Mouse (Mus musculus) left cerebral cortex, postnatal 14 days (tissue): Measurements from ENCODE around the gene Mn1. TPM values are rescaled to one million over a fixed set of nuclear protein-coding genes. Genes with fewer than 3 reads are reported as not detected.

Source experiments
- DNase-seq, 2 experiments: peaks; one replicate each; pipeline ENCODE4 v3.0.0; 2021 to 2022; ENCODE audit warnings: low spot score in 2 of 2, mixed read lengths in 1 of 2
- intact Hi-C: fragments of 180-260 bp; cut with DNase I; formaldehyde crosslinking; loops from one replicate; pipeline ENCODE4 v1.15.1; 2025
- total RNA-seq, 2 experiments: library from RNA; stranded (reverse); gene quantifications; 2 replicates each; pipeline ENCODE4 v1.2.3; 2021

Mn1 gene
- total RNA-seq, 2 experiments from 2014 or later, result 62.1 to 66.1 TPM

- intact Hi-C loops, result loop anchor here (5.0 kb wide), 1 partner anchor 159 kb away; no protein-coding TSS in a partner anchor
- no peak for DNase-seq
Measured at GRCm38 (mm10) chr5:111423011-111423410, 5.8 kb downstream of the Mn1 start.

- intact Hi-C loops, result loop anchor here (5.0 kb wide), 1 partner anchor 159 kb away; no protein-coding TSS in a partner anchor
- DNase-seq, result no peak
Measured at GRCm38 (mm10) chr5:111423616-111424015, 6.5 kb downstream of the Mn1 start.

- DNase-seq, result no peak
- intact Hi-C loops, result loop anchor here (5.0 kb wide), 1 partner anchor 86 kb away; no protein-coding TSS in a partner anchor
Measured at GRCm38 (mm10) chr5:111425813-111426212, 8.7 kb downstream of the Mn1 start.

DNA sequence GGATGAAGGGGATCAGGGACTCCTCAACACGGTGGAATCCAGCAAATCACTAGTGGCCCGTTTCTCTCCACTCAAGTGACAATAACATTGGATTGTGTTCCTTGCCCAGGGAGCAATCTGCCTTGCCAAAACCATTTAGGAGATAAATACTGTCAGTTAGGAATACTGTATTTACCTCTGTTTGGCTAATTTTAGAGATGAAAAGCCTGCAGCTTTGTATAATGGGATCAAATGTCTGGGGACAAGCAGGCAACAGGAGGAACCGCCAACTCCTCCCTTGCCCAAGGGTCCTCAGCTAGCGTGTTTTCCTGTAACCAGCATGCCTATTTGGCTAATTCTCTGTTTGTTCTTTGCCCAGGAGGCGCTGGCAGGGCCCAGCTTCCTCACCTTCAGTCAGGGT lies 9.1 kb downstream of the Mn1 start:
- intact Hi-C loops, result loop anchor here (5.0 kb wide), 1 partner anchor 86 kb away; no protein-coding TSS in a partner anchor
- no peak for DNase-seq

- intact Hi-C loops, result loop anchor here (5.0 kb wide), 1 partner anchor 83 kb away; no protein-coding TSS in a partner anchor
Measured at GRCm38 (mm10) chr5:111428882-111429281, 11.7 kb downstream of the Mn1 start.

DNA sequence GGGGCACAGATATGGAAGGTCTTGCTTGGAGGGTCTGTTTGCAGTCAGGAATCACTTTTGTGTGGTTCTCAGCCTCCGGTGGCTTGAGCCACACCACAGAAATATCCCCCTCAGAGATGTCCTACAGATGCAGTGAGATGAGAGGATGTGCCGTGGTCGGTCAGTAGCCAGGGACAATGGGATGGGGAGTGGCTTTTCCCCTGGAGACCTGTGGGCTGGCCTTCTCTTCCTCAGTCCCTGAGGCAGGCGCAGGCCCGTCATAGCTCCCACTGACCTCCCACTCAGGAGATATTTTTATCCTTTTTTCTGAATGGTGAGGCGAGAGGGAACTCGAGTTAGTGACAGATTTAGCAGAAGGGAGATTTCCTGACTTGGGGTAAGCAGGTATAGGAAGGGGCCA lies 12.6 kb downstream of the Mn1 start:
- intact Hi-C loops, result loop anchor here (5.0 kb wide), 1 partner anchor 83 kb away; no protein-coding TSS in a partner anchor
- no peak for DNase-seq

More at GRCm38 (mm10) chr5:111428882-111429281, 11.7 kb downstream of the Mn1 start:
- no peak for DNase-seq

GRCm38 (mm10) chr5:111431007-111431730 lies 14.0 kb downstream of the Mn1 start:
- intact Hi-C loops, result no loop called here
- no peak for DNase-seq

DNA sequence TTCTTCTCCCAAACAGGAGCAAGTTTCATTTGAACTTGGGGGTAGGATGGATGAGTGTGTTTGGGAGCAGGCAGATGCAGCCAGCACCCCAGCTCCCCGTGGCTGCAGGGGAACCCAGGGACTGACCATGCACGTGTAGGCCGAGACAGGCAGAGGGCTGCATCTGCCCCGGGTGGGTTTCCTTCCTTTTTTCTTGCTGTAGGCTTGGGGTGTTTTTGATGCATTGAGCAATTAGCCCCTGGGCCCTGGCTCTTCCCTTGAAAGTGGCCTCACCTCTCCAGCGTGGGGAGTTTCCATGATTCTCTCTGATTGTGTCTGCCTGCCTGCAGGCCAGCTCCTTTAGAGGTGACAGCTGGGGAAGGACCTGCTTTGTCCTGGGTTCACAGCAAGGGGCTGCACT lies 15.7 kb downstream of the Mn1 start:
- intact Hi-C loops, result no loop called here
- DNase-seq, result no peak

DNA sequence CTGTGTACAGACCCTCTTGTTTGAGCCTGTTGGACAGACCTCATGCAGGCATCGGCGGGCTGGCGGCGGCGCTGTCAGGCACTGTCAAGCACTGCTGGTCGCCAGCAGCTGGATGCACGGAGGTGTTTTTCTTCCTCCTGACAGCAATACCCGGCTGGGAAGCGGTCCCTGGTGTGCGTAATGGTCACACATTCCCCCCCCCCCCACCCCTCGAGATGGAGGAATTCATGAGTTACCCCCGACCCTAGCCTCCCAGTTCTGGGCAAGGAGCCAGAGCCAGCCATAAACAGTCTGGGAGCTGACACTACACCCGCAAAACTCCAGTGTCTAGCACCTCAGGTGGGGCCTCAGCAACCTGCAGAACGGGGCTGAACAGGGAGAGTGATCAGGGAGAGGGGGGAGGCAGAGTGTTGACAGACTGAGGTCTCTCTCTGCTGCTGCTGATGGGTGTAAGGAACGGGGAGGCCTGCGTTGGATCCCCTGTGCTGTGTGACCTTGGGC lies 17.2 kb downstream of the Mn1 start:
- intact Hi-C loops, result no loop called here
- DNase-seq, result no peak

DNA sequence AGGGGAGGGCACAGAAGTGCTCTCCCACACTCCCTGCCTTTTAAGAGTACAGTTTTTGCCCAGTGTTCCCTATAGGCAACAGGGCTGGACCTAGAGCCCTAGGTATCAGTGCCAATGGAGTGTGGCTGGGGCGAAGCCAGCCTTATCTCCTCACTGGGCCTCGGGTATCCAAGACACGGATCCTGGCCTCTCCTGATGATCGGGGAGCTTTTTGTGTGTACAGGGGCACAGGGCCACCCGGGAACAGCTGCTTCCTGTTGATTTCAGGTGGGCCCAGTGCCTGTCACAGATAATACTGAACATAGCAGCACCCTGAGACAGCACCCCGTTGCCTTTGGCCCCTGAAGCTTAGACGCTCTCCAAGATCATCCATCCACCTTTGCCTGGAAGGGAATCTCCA lies 19.1 kb downstream of the Mn1 start:
- no peak for DNase-seq
- intact Hi-C loops, result no loop called here

DNA sequence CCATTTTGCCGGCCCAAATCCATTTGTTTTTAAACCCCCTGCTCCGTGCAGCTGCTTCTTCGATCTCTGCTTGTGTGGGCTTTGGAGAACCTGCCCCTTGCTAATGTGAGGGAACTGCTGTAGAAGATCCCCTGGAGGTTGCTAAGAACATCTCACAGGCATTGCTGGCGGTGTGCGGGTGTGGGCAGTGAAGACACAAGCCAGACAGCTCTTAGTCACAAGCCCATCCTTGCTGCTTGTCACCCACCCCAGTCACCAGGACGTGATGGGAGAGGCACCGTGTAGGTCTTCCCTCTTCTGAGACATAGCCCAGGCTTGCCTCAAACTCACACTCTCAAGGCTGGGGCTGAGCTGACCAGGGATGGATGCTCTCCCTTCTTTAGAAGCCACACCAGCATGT lies 20.0 kb downstream of the Mn1 start:
- DNase-seq, result no peak
- intact Hi-C loops, result no loop called here

DNA sequence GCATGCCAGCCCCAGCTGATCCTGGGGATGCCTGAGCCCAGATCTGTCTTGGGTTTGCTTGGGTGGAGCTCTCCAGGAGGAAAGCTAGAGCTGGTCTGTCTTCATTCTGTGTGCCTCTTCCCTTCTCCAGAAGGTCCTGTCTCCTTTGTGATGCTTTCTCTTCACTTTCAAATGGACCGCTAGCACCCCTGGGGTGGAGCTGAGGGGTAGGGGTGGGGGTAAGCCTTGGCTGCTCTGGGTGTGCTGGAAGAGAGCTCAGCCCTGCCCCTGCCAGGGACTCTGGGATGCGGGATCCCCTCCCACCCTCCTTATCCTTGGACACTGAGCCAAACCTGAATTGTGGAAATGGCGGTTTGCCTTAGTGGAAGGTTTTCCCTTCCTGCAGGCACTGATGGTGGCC lies 21.2 kb downstream of the Mn1 start:
- no peak for DNase-seq
- intact Hi-C loops, result no loop called here

DNA sequence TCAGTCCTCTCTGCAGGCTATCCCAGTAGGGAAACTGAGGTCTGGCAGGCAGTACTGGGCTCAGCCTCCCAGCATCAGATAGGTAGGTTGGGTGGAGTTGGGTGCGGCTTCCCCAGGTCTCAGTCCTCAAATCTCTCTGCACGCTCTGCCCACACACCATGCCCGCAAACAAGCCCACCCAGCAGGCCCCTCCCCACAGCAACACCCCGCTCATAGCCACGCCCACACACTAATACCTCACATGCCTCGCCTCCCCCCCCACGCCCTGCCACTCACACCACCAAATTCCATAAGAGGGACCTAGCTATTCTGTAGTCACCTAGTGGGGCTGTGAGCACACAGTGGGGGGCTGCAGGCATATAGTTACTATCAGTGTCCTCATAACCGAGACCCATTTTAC lies 21.7 kb downstream of the Mn1 start:
- intact Hi-C loops, result no loop called here
- DNase-seq, result no peak

DNA sequence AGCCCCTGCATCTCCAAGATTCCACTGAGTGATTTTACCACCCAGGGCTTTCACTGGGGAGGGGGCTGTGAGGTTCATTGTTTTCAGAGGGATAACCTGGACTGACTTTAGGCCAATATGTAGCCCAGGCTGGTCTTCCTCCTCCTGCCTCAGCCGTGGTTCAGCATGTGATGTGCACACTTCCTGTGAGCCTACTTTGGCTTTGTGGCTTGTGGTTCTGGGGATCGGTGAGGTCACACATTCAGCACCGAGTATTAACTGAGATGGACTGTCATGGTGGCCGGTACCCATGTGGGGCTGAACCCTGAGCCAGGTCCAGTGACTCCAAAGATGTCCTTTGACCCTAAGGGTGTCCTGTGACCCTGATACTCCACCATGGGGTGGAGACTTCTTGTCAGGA lies 23.1 kb downstream of the Mn1 start:
- DNase-seq, result no peak
- intact Hi-C loops, result no loop called here

GRCm38 (mm10) chr5:111442151-111442871 lies 25.1 kb downstream of the Mn1 start:
- DNase-seq, result no peak
- intact Hi-C loops, result no loop called here

DNA sequence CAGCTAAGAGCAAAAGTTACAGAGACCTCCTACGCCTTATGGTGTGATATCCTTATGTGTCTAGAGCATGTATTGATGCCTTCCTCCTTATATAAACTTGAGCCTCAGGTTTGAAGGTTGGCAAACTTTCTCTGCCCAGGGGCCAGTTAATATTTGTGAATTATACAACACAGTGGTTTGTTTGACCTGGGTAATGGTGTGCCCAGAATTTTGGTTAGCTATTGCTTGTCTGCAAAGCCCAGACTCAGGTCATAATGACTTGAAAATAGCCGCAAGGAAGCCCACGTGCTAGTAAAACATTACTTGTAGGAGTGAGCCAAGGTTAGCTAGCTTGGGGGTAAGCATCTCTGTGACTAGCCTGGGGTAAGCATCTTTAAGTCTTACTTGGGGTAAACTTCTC lies 26.5 kb downstream of the Mn1 start:
- no peak for DNase-seq
- intact Hi-C loops, result no loop called here

DNA sequence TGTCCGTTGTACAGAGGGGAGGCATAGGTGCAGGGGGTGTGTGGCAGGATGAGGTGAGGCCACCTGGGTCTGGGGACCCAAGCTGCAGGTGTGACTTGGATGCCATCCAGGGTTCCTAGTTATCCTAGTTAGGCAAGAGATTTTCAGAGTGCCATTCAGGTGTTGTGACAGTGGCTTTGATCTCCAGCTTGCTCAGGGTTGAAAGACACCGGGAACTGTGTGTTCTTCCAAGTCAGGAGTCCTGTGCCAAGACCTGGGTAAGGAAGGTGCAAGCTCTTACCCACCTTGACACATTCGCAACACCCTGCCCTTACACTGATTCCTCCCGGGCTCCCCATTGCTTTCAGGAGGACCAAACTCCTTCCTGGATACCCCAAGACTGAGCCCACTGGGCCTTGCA lies 27.2 kb downstream of the Mn1 start:
- intact Hi-C loops, result no loop called here
- DNase-seq, result peak in 1 of 2 experiments; percentile 2

DNA sequence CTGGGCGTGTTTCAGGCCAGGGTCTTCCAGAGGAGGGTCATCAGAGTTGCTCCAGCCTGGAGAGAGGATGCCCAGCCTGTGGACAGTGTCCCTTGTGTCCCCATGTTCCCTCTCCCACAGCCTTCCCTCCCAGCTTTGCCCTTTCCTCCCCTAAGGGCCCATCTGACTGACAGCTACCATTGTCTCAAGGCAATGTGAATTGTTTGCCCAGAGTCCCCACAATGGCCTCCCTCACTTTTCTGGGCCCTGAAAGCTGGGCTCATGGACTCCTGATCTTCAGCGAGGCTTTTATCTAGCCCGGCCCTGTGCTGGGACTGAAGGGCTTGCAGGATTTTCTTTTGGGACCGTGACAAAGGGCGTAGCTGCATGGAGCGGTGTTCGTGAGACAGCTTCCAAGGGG lies 29.5 kb downstream of the Mn1 start:
- no peak for DNase-seq
- intact Hi-C loops, result no loop called here

DNA sequence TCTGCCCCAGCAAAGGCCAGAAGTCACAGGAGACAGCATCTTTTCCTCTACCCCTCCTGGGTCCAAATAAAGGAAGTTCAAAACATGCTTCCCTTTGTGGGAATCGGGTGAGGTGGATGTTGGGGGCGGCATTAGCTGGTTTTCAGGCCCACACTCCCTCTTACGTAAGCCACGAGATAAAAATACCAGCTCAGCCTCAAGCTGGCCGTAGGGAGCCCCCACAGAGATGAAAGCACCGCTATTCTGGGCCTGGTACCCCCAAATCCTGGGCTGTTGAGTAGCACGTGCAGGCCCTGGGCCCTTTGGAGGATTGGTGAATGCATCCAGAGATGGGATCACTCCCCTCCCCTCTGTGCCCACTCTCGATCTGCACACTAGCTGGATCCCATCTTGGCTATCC lies 32.5 kb downstream of the Mn1 start:
- intact Hi-C loops, result no loop called here
- peak; percentile 55 to 67 for DNase-seq

DNA sequence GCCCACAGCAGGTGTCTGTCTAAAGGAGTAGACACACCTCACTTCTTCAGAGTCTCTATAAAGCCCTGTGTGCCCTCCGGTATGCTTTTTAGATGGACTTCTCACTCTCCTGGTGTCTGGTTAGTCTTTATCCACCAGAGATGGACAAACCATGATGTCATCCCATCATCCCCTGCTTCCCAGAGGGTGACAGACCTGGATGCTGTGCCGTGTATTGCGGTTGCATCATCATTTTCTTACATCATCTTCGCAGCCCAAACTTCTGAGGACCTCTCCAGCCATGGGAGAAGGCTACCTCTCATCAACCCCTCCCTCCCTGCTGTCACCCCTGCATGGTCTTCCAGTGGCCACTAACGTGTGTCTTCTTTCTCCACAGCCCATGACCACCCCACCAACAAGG lies 37.1 kb downstream of the Mn1 start:
- no peak for DNase-seq
- intact Hi-C loops, result no loop called here

GRCm38 (mm10) chr5:111454876-111455275 lies 37.7 kb downstream of the Mn1 start:
- no peak for DNase-seq
- intact Hi-C loops, result no loop called here
